Mouse (Mus musculus) splenic B cell, adult 2 months (primary cell): ENCODE results near the gene Ptpn9.
"Not testable (repeated sequence)": the region's sequence is repeated elsewhere in the genome, so short reads cannot be mapped to it uniquely, and the experiment has no call there.

Experiments
- DNase-seq: peaks from one replicate; pipeline ENCODE4 v3.0.0-alpha.2; 2011; ENCODE audit warnings: low read depth, low spot score
- H3K27me3 ChIP-seq: 2 replicates; pipeline ENCODE4 v1.6.1; 2012; ENCODE audit warnings: mild to moderate bottlenecking, low read length, moderate library complexity, mixed read lengths; ENCODE audit not compliant: control insufficient read depth, poor library complexity, insufficient read depth, severe bottlenecking
- H3K36me3 ChIP-seq: 2 replicates; pipeline ENCODE4 v1.6.1; 2012; ENCODE audit warnings: mild to moderate bottlenecking, low read length, moderate library complexity, mixed read lengths; ENCODE audit not compliant: control insufficient read depth, poor library complexity, insufficient read depth, severe bottlenecking

The Ptpn9 gene

DNA sequence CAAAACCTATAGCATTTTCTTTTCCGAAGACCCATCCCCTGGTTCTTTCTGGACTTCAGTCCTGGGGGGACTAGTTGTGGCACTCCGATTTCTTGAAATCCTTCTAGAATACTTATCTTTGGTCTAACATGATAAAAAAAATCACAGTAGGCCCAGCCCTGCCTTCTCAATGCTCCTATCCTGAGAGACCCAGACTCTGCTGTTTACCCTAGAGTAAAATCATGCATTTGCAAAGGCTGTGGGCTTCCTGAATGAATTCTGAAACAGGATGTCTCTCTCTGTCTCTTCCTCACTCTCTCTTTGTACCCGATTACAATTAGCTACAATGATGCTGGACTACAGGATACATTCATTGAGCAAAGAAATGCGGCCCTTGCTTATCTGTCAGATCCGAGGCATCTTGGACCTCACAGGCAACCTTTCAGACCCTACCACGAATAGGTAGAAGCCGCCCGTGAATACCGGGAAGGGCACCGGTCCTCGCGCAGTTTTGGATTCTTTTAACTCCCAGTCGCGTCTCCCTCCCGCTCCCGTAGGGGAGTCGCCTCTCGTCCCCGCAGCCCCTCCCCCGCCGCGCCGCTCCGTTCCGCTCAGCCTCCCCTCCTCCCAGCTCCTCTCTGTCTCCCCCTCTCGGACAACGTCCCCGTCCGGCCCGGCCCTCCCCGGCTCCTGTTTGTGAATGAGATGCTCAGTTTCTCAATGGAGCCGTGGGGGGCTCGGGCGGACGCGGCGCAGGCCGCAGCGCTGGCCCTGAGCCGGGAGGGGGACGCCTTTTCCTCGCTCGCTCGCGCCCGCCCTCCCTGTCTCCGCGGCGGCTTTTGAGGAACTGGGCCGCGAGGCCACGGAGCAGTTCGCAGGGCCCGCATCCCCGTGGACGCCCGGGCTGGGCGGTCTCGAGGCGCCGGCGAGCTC lies at the start of gene Ptpn9:
Ptpn9 (plus strand) TSS at position 638 of the 912 bp plus-strand sequence.
- DNase-seq = peak; percentile 78
- no peaks in the 10 kb centered on the region for H3K27me3 ChIP-seq

DNA sequence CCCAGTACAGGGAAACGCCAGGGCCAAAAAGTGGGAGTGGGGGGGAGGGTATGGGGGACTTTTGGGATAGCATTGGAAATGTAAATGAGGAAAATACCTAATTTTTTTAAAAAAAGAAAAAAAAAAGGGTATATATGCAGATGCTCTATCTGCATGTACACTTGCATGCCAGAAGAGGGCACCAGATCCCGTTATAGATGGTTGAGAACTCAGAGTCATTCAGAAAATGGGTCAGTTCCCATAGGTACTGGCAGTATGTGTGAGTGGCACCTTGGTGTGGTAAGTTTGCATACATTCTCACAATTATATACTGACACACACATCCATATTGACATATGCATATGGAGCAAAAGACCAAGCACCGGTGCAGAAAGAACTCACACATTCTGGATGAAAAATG lies 47.2 kb upstream of the Ptpn9 start:
- not testable (repeated sequence) for H3K36me3 ChIP-seq, H3K27me3 ChIP-seq
- peak; percentile 84 for DNase-seq

More for the DNA sequence above, at the start of gene Ptpn9:
- no peaks in the 10 kb centered on the region for H3K36me3 ChIP-seq

- not testable (repeated sequence) for H3K27me3 ChIP-seq, H3K36me3 ChIP-seq, DNase-seq
Observed at GRCm38 (mm10) chr9:56948699-56949098, 46.0 kb upstream of the Ptpn9 start.

GRCm38 (mm10) chr9:56949767-56950166 lies 45.0 kb upstream of the Ptpn9 start:
- Histone ChIP-seq H3K36me3 (no peaks in the 10 kb centered on the region), H3K27me3 (no peaks in the 10 kb centered on the region)
- peak; percentile 17 for DNase-seq

DNA sequence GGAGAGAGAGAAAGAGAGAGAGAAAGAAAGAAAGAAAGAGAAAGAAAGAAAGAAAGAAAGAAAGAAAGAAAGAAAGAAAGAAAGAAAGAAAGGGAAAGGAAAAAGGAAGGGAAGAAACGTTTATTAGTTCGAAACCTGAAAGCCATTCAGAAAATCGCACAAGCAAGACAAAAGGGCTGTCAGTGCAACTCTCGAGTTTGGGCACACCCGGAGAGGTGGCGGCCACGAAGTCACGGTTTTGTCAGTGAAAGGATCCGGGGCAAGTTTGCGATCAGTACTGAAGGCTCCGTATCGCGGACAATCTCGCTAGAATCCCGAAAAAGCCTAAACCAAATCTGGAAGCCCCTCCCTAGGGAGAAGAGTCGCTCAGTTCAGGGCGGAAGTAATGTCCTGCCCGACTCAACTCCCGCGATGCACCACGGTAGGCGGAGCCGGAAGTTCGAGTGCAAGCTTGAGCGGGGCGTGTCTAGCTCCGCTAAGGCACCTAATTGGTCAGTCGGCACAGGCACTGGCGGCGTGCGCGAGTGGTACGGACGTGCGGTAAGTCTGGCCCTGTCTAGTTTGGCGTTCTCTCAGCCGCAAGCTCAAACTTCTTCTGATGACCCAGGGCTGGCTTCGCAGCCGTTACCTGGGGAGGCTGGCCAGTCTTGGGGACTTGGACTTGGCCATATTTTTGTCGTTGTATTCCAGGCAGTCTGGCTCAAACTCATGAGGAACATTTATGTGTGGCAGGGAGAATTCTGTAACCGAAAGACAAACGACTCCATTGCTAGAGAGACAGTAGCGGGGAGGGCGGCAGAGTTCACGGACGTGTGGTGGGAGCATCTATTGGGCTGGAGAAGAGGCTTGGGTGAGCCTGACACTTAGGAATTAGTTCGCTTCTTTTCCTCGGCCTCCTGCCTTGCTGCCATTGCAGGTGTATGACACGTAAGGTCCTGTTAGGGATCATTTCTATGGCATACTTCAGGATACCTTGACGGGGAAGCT lies 44.0 kb upstream of the Ptpn9 start, which contains the start of gene Snupn:
Snupn (plus strand) TSS at position 465 of the 987 bp plus-strand sequence.
- DNase-seq = peak; percentile 98
- H3K27me3 ChIP-seq = no peaks in the 10 kb centered on the region
- H3K36me3 ChIP-seq = no peaks in the 10 kb centered on the region

GRCm38 (mm10) chr9:56953562-56953961 lies 41.2 kb upstream of the Ptpn9 start:
- no peaks in the 10 kb centered on the region for H3K36me3 ChIP-seq
- no peak for DNase-seq
- no peaks in the 10 kb centered on the region for H3K27me3 ChIP-seq

- H3K27me3 ChIP-seq = no peaks in the 10 kb centered on the region
- DNase-seq = no peak
- no peaks in the 10 kb centered on the region for H3K36me3 ChIP-seq
Observed at GRCm38 (mm10) chr9:56956966-56957675, 37.6 kb upstream of the Ptpn9 start.

GRCm38 (mm10) chr9:56958689-56959088 lies 36.0 kb upstream of the Ptpn9 start:
- Histone ChIP-seq H3K27me3 (no peaks in the 10 kb centered on the region), H3K36me3 (no peaks in the 10 kb centered on the region)
- no peak for DNase-seq

DNA sequence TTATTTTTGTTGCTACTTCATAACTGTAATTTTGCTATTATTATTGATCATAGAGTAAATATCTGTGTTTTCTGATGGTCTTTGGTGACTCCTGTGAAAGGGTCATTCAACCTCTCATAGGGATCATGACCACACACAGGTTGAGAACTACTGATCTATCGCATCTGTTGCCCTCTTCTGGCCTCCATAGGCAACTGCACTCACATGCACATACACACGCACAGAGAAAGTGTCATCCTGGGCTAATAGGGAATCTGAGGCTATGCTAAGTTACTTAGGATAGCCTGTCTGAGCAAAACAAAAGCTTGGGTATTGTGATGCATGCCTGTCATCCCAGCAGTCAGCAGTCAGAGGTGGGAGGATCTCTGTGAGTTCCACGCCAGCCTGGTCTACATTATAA lies 33.1 kb upstream of the Ptpn9 start:
- H3K27me3 ChIP-seq = no peaks in the 10 kb centered on the region
- H3K36me3 ChIP-seq = no peaks in the 10 kb centered on the region
- no peak for DNase-seq

DNA sequence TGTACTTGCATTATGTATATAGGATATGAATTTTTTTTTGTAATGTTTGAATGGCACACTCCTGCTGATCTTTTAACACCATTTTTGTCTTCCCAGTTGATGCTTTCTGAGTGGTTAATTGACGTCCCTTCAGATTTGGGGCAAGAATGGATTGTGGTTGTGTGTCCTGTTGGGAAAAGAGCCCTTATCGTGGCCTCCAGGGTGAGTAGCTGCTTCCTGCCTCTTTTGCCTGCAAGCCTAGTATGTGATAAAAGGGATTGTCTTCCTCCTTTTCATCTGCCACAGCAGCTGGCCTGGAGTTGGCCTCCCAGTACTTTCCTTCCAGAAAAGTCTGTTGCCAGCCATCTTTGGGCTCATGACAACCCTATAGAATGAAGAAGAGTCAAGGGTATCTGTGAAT lies 24.6 kb upstream of the Ptpn9 start:
- no peaks in the 10 kb centered on the region for H3K27me3 ChIP-seq
- H3K36me3 ChIP-seq = no peaks in the 10 kb centered on the region
- no peak for DNase-seq

DNA sequence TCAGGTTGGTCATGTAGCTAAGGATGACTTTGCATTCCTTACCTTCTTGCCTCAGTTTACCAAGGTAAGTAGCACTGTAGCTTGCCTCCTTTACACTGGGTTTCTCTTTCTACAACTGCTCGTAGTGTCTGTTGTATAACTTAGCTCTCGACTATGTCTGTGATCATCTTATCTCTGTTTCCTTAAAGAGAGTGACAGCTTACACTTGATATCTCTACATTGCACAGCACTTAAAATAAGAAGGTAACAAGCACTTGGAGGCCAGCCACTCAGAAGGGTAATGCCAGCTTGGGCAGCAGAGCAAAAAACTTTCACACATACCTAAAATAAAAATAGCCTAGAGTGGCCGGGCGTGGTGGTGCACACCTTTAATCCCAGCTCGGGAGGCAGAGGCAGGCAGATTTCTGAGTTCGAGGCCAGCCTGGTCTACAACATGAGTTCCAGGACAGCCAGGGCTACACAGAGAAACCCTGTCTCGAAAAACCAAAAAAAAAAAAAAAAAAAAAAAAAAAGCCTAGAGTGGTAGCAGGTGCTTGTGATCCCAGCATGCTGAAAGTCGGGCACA lies 20.7 kb upstream of the Ptpn9 start:
- H3K27me3 ChIP-seq = no peaks in the 10 kb centered on the region
- H3K36me3 ChIP-seq = no peaks in the 10 kb centered on the region
- no peak for DNase-seq

DNA sequence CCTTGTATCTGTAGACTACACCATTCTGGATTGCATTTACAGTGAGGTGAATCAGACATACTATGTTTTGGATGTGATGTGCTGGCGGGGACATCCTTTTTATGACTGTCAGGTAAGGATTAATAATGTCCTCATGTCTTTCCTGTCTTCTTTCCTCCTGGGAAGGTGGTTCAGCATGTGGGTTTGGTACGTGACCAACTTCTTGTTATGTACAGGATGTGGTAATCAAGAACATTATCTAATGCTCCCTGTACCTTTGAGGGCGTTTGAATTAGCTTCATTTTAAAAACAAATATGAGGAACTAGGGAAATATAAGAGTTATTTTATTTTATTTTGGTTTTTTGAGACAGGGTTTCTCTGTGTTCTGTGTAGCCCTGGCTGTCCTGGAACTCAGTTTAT lies 19.5 kb upstream of the Ptpn9 start:
- Histone ChIP-seq H3K27me3 (no peaks in the 10 kb centered on the region), H3K36me3 (no peaks in the 10 kb centered on the region)
- peak; percentile 24 for DNase-seq

DNA sequence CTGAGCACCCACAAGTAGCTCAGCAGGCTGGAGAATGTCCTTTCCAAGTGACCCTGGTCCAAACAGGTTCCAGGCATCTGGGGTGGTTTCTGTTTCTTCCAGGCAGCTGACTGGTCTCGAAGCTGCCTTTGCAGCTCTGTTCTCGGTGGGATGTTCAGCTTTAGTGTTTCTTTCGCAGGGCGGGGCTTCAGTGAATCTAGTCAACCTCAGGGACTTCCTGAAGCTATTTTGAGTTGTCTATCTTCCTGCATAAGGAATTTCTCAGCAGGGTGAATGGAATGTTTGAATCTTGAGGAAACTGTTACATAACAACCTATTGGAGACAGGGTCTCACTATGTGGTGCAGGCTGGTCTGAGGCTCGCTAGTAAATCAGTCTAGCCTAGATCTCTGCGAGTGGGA lies 14.5 kb upstream of the Ptpn9 start:
- no peaks in the 10 kb centered on the region for H3K27me3 ChIP-seq
- peaks cover 2% of the 10 kb centered on the region; the same call in 1 of the 2 replicates for H3K36me3 ChIP-seq
- DNase-seq = no peak

- DNase-seq = no peak
- Histone ChIP-seq H3K27me3 (no peaks in the 10 kb centered on the region), H3K36me3 (peaks cover 2% of the 10 kb centered on the region; the same call in 1 of the 2 replicates)
Observed at GRCm38 (mm10) chr9:56981502-56981901, 13.2 kb upstream of the Ptpn9 start.
